Mouse (Mus musculus): ENCODE results near the gene Plgrkt.

DNA sequence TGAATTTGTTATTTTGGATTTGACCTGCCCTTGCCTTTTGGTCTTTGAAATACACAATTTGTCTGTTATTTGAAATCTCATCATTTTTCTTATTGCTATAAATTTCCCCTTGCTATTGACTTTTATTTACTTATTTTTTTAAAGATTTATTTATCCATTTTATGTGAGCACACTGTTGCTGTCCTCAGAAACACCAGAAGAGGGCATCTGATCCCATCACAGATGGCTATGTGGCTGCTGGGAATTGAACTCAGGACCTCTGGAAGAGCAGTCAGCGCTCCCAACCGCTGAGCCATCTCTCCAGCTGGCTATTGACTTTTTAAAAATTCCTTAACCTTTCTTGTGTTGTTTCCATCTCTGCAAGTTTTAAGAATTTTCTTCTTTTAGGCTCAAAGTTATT is 30.6 kb downstream of the Plgrkt start:
- TF ChIP-seq CTCF (IDR thresholded peaks at IDR 0.05; ENCODE audit: borderline replicate concordance, extremely low read depth, insufficient read depth, insufficient read length) (no peak), POLR2A (IDR thresholded peaks at IDR 0.05; ENCODE audit: borderline replicate concordance, extremely low read depth, insufficient read depth, insufficient read length, poor library complexity, severe bottlenecking) (no peak)

Measured in brain, embryonic 14.5 days (tissue).